Mouse (Mus musculus) neural tube, embryonic 12.5 days (tissue): ENCODE results near the gene Tmem63a. TPM values are rescaled to one million over a fixed set of nuclear protein-coding genes. Genes with fewer than 3 reads are reported as not detected.

Experiments used
- ATAC-seq: fragments of 200-750 bp; cut with Nextera tagmentation; 2 replicates; pipeline ENCODE4 v1.8.0; 2017; ENCODE audit warnings: low read depth, mild to moderate bottlenecking, moderate TSS enrichment, moderate library complexity; ENCODE audit not compliant: low FRiP score
- H3K27ac ChIP-seq: fragments of 300-500 bp; sonication (generic); 2 replicates; pipeline ENCODE4 v1.5.1; 2016
- H3K27me3 ChIP-seq: fragments of 300-500 bp; sonication (generic); replicated peaks from 2 replicates; pipeline ENCODE4 v1.6.1; 2016; ENCODE audit warnings: mild to moderate bottlenecking
- H3K36me3 ChIP-seq: fragments of 300-500 bp; sonication (generic); 2 replicates; pipeline ENCODE4 v1.6.1; 2016; ENCODE audit warnings: mild to moderate bottlenecking
- H3K4me1 ChIP-seq: fragments of 300-500 bp; sonication (generic); 2 replicates; pipeline ENCODE4 v1.6.1; 2016
- H3K4me2 ChIP-seq: fragments of 300-500 bp; sonication (generic); replicated peaks from 2 replicates; pipeline ENCODE4 v1.6.1; 2016; ENCODE audit warnings: mild to moderate bottlenecking
- H3K4me3 ChIP-seq: fragments of 300-500 bp; sonication (generic); 2 replicates; pipeline ENCODE4 v1.5.1; 2016
- H3K9ac ChIP-seq: fragments of 300-500 bp; sonication (generic); 2 replicates; pipeline ENCODE4 v1.6.1; 2016; ENCODE audit warnings: mild to moderate bottlenecking
- H3K9me3 ChIP-seq: fragments of 300-500 bp; sonication (generic); 2 replicates; pipeline ENCODE4 v1.6.1; 2016; ENCODE audit warnings: mild to moderate bottlenecking
- WGBS: fragments of 180-500 bp; shearing (Covaris S2); methylation state at CpG from one replicate; pipeline ENCODE4 v1.1.7; 2016; 5-methylcytosine and 5-hydroxymethylcytosine counted together
- polyA plus RNA-seq: library from polyadenylated mRNA; unstranded; fragments of >200 nt; fragmentation: Nextera tagmentation; extraction: Ambion mirVana; gene quantifications from 2 replicates; pipeline ENCODE4 v1.2.1, GENCODE M21; 2016

Tmem63a gene
- polyA plus RNA-seq, 1 experiment from 2014 or later, result 3.9 TPM

DNA sequence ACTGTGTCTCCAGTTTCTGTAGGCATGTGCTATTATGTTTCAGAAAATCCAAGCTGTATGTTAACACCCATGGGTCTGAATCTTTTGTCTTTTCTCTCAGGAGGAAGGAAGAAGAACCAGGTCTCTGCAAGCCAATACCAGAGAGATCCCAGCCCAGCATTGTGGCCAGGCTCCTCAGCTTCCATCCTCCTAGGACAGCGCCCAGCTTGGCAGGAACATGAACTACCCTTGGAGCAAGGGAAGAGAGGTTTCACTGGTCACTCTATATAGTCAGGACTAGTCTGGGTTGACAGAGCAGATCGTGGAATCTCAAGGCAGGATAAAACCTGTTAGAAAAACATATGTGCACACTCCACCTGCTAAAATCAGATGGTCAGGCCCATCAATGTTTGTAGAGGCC lies 61.6 kb downstream of the Tmem63a start:
- Histone ChIP-seq H3K27me3 (no peaks in the 10 kb centered on the region), H3K4me3 (no peak overlapping the region), H3K27ac (no peak overlapping the region), H3K9ac (no peak overlapping the region), H3K9me3 (no peaks in the 10 kb centered on the region), H3K4me2 (no peak overlapping the region), H3K4me1 (peaks cover 13% of the 10 kb centered on the region), H3K36me3 (no peaks in the 10 kb centered on the region)
- ATAC-seq, result no peak
- WGBS, result 86% methylated on average over 2 of the region's 2 CpGs

GRCm38 (mm10) chr1:181005331-181005730 lies 63.2 kb downstream of the Tmem63a start:
- 87% methylated on average over 8 of the region's 8 CpGs for WGBS
- Histone ChIP-seq H3K4me2 (no peak overlapping the region), H3K27ac (no peak overlapping the region), H3K4me1 (peaks cover 11% of the 10 kb centered on the region), H3K9me3 (no peaks in the 10 kb centered on the region), H3K9ac (no peak overlapping the region), H3K36me3 (no peaks in the 10 kb centered on the region), H3K27me3 (no peaks in the 10 kb centered on the region), H3K4me3 (no peak overlapping the region)
- ATAC-seq, result no peak

GRCm38 (mm10) chr1:181007831-181008230 lies 65.7 kb downstream of the Tmem63a start:
- no peak for ATAC-seq
- WGBS, result 84% methylated on average over 6 of the region's 6 CpGs
- Histone ChIP-seq H3K9me3 (no peaks in the 10 kb centered on the region), H3K4me3 (no peak overlapping the region), H3K9ac (no peak overlapping the region), H3K4me2 (no peak overlapping the region), H3K4me1 (no peaks in the 10 kb centered on the region), H3K27ac (no peak overlapping the region), H3K36me3 (no peaks in the 10 kb centered on the region), H3K27me3 (no peaks in the 10 kb centered on the region)

- Histone ChIP-seq H3K9me3 (no peaks in the 10 kb centered on the region), H3K27ac (no peak overlapping the region), H3K36me3 (no peaks in the 10 kb centered on the region), H3K27me3 (no peaks in the 10 kb centered on the region), H3K4me3 (no peak overlapping the region), H3K9ac (no peak overlapping the region), H3K4me2 (no peak overlapping the region), H3K4me1 (no peaks in the 10 kb centered on the region)
- 99% methylated on average over 2 of the region's 2 CpGs for WGBS
- no peak for ATAC-seq
Measured at GRCm38 (mm10) chr1:181008266-181008665, 66.1 kb downstream of the Tmem63a start.

GRCm38 (mm10) chr1:181009011-181009590 lies 67.0 kb downstream of the Tmem63a start:
- Histone ChIP-seq H3K9me3 (no peaks in the 10 kb centered on the region), H3K4me1 (no peaks in the 10 kb centered on the region), H3K4me2 (no peak overlapping the region), H3K9ac (no peak overlapping the region), H3K4me3 (no peak overlapping the region), H3K27ac (no peak overlapping the region), H3K36me3 (no peaks in the 10 kb centered on the region), H3K27me3 (no peaks in the 10 kb centered on the region)
- no peak for ATAC-seq
- WGBS, result 92% methylated on average over 4 of the region's 4 CpGs

DNA sequence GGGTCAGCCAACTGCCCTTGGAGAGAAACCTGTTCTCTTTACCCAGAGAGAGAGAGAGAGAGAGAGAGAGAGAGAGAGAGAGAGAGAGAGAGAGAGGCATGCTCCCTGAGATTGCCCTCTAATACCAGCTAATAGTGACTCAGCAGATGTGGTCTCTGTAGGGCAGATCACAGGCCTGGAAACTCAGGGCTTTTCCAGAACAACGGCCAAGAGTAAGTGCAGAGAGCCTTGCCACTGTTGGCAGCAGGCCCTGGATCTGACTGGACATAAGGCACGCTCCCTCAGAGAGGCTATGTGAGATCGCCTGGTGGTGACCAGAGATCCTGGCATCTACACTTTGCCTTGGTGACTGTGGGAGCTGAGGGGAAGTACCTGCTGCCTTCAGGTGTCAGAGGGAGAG lies 67.6 kb downstream of the Tmem63a start:
- Histone ChIP-seq H3K4me2 (no peak overlapping the region), H3K36me3 (no peaks in the 10 kb centered on the region), H3K27me3 (no peaks in the 10 kb centered on the region), H3K9ac (no peak overlapping the region), H3K4me1 (no peaks in the 10 kb centered on the region), H3K4me3 (no peak overlapping the region), H3K9me3 (no peaks in the 10 kb centered on the region), H3K27ac (no peak overlapping the region)
- 86% methylated on average over 3 of the region's 3 CpGs for WGBS
- no peak for ATAC-seq

- H3K4me2 ChIP-seq, result no peak overlapping the region
- ATAC-seq, result no peak
- H3K9ac ChIP-seq, result no peak overlapping the region
- no peaks in the 10 kb centered on the region for H3K9me3 ChIP-seq
- WGBS, result 57% methylated on average over 4 of the region's 4 CpGs
- no peak overlapping the region for H3K4me3 ChIP-seq
- no peaks in the 10 kb centered on the region for H3K27me3 ChIP-seq
- H3K36me3 ChIP-seq, result no peaks in the 10 kb centered on the region
- H3K4me1 ChIP-seq, result no peaks in the 10 kb centered on the region
- no peak overlapping the region for H3K27ac ChIP-seq
Measured at GRCm38 (mm10) chr1:181010171-181010932, 68.2 kb downstream of the Tmem63a start.

- H3K36me3 ChIP-seq, result no peaks in the 10 kb centered on the region
- no peaks in the 10 kb centered on the region for H3K27me3 ChIP-seq
- no peak overlapping the region for H3K4me2 ChIP-seq
- H3K4me3 ChIP-seq, result no peak overlapping the region
- WGBS, result 46% methylated on average over 5 of the region's 5 CpGs
- no peak for ATAC-seq
- H3K9me3 ChIP-seq, result no peaks in the 10 kb centered on the region
- H3K27ac ChIP-seq, result no peak overlapping the region
- H3K9ac ChIP-seq, result no peak overlapping the region
- peaks cover 4% of the 10 kb centered on the region; the same call in 1 of the 2 replicates for H3K4me1 ChIP-seq
Measured at GRCm38 (mm10) chr1:181011601-181012000, 69.5 kb downstream of the Tmem63a start.

DNA sequence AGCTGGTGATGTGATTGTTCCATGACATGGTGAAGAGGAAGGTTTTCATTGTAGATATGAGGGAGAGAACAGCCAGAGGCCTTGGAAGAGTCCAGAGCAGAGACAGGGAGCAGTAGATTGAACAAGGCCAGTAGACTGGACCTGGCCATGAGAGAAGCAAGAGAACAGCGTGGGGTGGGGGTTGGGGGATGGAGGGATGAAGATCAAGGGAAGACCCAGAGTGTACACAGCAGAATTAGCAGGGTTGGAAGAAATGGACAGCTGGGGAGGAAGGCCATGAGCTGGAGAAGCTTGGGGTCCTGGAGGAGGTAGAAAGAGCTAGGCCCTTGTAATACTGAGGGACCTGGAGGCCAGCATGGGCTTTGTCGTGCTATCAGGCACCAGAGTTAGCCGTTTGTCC lies 70.3 kb downstream of the Tmem63a start:
- Histone ChIP-seq H3K36me3 (no peaks in the 10 kb centered on the region), H3K4me1 (peaks cover 5% of the 10 kb centered on the region; the same call in 1 of the 2 replicates), H3K9me3 (no peaks in the 10 kb centered on the region), H3K9ac (no peak overlapping the region), H3K4me3 (no peak overlapping the region), H3K27me3 (no peaks in the 10 kb centered on the region; the same call in 1 of the 2 replicates), H3K27ac (no peak overlapping the region), H3K4me2 (no peak overlapping the region)
- 85% methylated on average over 3 of the region's 3 CpGs for WGBS
- ATAC-seq, result no peak

DNA sequence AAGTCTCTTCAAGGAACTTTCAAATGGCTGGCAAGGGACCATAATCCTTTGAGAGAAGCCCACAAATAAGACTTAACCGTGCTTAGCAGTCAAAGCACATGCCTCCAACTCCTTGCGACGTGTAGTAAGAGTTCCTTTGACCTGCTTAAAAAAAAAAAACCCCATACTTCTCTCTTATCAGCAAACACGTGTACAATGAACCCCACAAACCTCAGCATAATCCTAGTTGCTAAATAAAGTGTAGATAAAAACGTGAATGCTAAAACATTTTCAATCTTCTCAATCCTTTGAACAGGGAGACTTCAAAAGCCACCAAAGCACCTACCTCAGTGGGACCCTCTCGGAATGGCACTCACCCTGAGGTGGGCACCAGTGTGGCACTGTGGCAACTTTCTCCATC lies 71.3 kb downstream of the Tmem63a start:
- Histone ChIP-seq H3K4me2 (no peak overlapping the region), H3K9me3 (no peaks in the 10 kb centered on the region), H3K36me3 (no peaks in the 10 kb centered on the region), H3K4me1 (peaks cover 5% of the 10 kb centered on the region; the same call in 1 of the 2 replicates), H3K27me3 (no peaks in the 10 kb centered on the region; the same call in 1 of the 2 replicates), H3K4me3 (no peak overlapping the region), H3K9ac (no peak overlapping the region), H3K27ac (no peak overlapping the region)
- ATAC-seq, result no peak
- WGBS, result 83% methylated on average over 6 of the region's 6 CpGs

- WGBS, result 83% methylated on average over 6 of the region's 6 CpGs
- Histone ChIP-seq H3K9me3 (no peaks in the 10 kb centered on the region), H3K27me3 (no peaks in the 10 kb centered on the region; the same call in 1 of the 2 replicates), H3K36me3 (no peaks in the 10 kb centered on the region), H3K27ac (no peak overlapping the region), H3K4me3 (no peak overlapping the region), H3K4me2 (no peak overlapping the region), H3K9ac (no peak overlapping the region), H3K4me1 (peaks cover 5% of the 10 kb centered on the region; the same call in 1 of the 2 replicates)
- no peak for ATAC-seq
Measured at GRCm38 (mm10) chr1:181014731-181015500, 72.8 kb downstream of the Tmem63a start.

DNA sequence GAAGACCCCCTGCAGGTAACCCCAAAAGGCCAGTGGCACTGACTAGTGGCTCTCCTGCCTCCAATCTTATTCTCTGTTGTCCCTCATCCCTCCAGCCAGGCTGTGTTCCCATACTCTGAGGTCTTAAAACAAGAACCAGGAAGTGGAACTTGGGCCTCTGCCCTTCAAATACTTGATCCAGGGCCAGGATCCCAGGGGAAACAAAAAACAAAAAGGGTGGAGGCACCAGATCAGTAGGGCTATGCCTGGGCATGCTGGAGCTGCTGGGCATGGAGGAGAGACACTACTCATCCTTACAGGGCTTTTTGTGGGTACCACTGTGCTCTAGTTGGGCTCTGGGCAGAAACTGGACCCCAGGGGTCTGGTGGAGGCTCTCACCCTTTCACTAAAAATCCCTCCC lies 73.4 kb downstream of the Tmem63a start:
- peaks cover 5% of the 10 kb centered on the region; the same call in 1 of the 2 replicates for H3K4me1 ChIP-seq
- no peak for ATAC-seq
- H3K4me2 ChIP-seq, result no peak overlapping the region
- H3K9ac ChIP-seq, result no peak overlapping the region
- no peaks in the 10 kb centered on the region for H3K36me3 ChIP-seq
- no peak overlapping the region for H3K4me3 ChIP-seq
- no peak overlapping the region for H3K27ac ChIP-seq
- H3K27me3 ChIP-seq, result peaks cover 3% of the 10 kb centered on the region; the same call in 1 of the 2 replicates
- H3K9me3 ChIP-seq, result no peaks in the 10 kb centered on the region
